Mouse (Mus musculus) midbrain, embryonic 15.5 days (tissue): ENCODE results near the gene Sirt7. TPM values are rescaled to one million over a fixed set of nuclear protein-coding genes. Genes with fewer than 3 reads are reported as not detected.

ENCODE experiments used
- ATAC-seq: fragments of 200-750 bp; cut with Nextera tagmentation; replicated peaks from 2 replicates; pipeline ENCODE4 v1.8.0; 2017; ENCODE audit warnings: moderate TSS enrichment
- H3K27ac ChIP-seq: fragments of 300-500 bp; sonication (generic); 2 replicates; pipeline ENCODE4 v1.5.1; 2015; ENCODE audit warnings: mild to moderate bottlenecking, inconsistent platforms
- H3K27me3 ChIP-seq: fragments of 300-500 bp; sonication (generic); replicated peaks from 2 replicates; pipeline ENCODE4 v1.6.1; 2015; ENCODE audit warnings: inconsistent platforms
- H3K36me3 ChIP-seq: fragments of 300-500 bp; sonication (generic); replicated peaks from 2 replicates; pipeline ENCODE4 v1.6.1; 2015; ENCODE audit warnings: inconsistent platforms
- H3K4me1 ChIP-seq: fragments of 300-500 bp; sonication (generic); 2 replicates; pipeline ENCODE4 v1.6.1; 2015; ENCODE audit warnings: inconsistent platforms
- H3K4me2 ChIP-seq: fragments of 300-500 bp; sonication (generic); 2 replicates; pipeline ENCODE4 v1.6.1; 2015; ENCODE audit warnings: inconsistent platforms, mild to moderate bottlenecking, moderate library complexity
- H3K4me3 ChIP-seq: fragments of 300-500 bp; sonication (generic); 2 replicates; pipeline ENCODE4 v1.5.1; 2015; ENCODE audit warnings: mild to moderate bottlenecking, inconsistent platforms
- H3K9ac ChIP-seq: fragments of 300-500 bp; sonication (generic); 2 replicates; pipeline ENCODE4 v1.6.1; 2015; ENCODE audit warnings: mild to moderate bottlenecking, inconsistent platforms
- H3K9me3 ChIP-seq: fragments of 300-500 bp; sonication (generic); 2 replicates; pipeline ENCODE4 v1.6.1; 2016; ENCODE audit warnings: inconsistent platforms
- WGBS: fragments of 180-500 bp; shearing (Covaris S2); methylation state at CpG from one replicate; pipeline ENCODE4 v1.1.7; 2015; ENCODE audit warnings: mixed read lengths; 5-methylcytosine and 5-hydroxymethylcytosine counted together
- polyA plus RNA-seq: library from polyadenylated mRNA; unstranded; fragments of >200 nt; fragmentation: Nextera tagmentation; extraction: Ambion mirVana; gene quantifications from 2 replicates; pipeline ENCODE4 v1.2.1, GENCODE M21; 2015

Sirt7 gene
- polyA plus RNA-seq: 45.8 and 48.2 TPM in 2 replicates

DNA sequence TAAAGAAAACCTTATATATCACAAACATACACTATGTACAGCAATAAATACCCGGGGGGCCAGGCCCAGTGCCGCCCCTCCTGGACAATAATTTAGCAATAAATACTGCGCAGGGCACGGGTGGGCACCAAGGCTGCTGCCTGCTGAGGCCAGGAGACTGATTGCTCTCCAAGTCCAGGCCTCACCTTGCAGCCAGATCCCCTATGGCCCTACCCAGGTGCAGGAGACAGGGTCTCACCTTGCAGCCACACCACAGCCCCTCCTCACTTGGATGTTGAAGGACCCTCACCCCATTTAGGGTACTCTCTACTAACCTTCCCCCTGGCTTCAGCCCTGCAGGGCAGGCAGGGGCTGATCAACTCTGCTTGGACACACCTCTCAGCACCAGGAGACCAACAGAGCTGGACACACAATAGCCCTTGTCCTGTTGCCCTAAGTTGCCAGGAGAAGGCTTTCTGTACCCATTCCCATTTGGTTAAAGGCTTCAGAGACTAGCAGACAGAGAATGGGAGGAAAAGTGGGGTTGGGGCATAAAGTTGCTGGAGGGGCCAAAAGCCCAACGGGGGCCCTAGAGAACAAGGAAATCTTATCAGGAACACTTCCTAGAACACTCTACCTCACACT is at the start of gene Sirt7:
Gene Sirt7, minus strand, starts transcription at position 89 of the 624 bp plus-strand sequence.
- ATAC-seq: peak; percentile 54
- H3K4me3 ChIP-seq: peak within 1 kb of the TSS; percentile 88
- H3K4me2 ChIP-seq: peak within 1 kb of the TSS; percentile 99
- no peaks in the 10 kb centered on the region for H3K9me3 ChIP-seq
- H3K4me1 ChIP-seq: peaks cover 29% of the 10 kb centered on the region
- peak within 1 kb of the TSS; percentile 77 for H3K27ac ChIP-seq
- H3K9ac ChIP-seq: peak within 1 kb of the TSS; percentile 74
- H3K36me3 ChIP-seq: peaks cover 31% of the 10 kb centered on the region
- H3K27me3 ChIP-seq: no peaks in the 10 kb centered on the region
- WGBS: 25% methylated on average over 5 of the region's 5 CpGs

DNA sequence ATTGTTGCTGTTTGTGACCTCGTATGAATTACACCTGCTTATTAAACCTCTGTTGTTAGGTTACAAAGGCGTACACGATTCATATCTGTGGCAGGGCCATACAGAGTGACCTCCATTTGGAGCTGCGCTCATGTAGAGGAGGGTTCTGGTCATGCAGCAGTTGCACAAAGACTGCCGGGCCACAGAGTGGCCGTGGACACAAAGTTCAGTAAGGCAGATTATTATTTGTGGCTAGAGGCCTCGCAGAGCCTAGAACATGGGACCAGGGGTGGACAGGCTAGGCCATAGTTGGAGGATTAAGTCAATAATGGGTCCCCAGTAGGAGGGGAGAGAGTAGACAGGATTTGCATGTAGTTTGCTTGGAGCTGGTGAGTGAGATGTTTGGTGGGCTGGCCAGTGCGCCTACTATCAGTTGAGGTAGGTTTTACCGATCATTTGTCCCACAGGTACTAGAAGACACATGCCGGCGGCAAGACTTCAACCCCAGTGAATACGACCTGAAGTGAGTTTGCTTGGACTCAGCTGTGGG is 48.6 kb upstream of the Sirt7 start:
- peak overlapping the region; percentile 66 for H3K4me2 ChIP-seq
- no peaks in the 10 kb centered on the region for H3K27me3 ChIP-seq
- no peaks in the 10 kb centered on the region; the same call in 1 of the 2 replicates for H3K36me3 ChIP-seq
- H3K4me1 ChIP-seq: peaks cover 17% of the 10 kb centered on the region
- peak overlapping the region; percentile 94 for H3K27ac ChIP-seq
- peak; percentile 59 for ATAC-seq
- 31% methylated on average over 12 of the region's 12 CpGs for WGBS
- no peaks in the 10 kb centered on the region for H3K9me3 ChIP-seq
- H3K4me3 ChIP-seq: peak overlapping the region; percentile 79
- H3K9ac ChIP-seq: peak overlapping the region; percentile 67

DNA sequence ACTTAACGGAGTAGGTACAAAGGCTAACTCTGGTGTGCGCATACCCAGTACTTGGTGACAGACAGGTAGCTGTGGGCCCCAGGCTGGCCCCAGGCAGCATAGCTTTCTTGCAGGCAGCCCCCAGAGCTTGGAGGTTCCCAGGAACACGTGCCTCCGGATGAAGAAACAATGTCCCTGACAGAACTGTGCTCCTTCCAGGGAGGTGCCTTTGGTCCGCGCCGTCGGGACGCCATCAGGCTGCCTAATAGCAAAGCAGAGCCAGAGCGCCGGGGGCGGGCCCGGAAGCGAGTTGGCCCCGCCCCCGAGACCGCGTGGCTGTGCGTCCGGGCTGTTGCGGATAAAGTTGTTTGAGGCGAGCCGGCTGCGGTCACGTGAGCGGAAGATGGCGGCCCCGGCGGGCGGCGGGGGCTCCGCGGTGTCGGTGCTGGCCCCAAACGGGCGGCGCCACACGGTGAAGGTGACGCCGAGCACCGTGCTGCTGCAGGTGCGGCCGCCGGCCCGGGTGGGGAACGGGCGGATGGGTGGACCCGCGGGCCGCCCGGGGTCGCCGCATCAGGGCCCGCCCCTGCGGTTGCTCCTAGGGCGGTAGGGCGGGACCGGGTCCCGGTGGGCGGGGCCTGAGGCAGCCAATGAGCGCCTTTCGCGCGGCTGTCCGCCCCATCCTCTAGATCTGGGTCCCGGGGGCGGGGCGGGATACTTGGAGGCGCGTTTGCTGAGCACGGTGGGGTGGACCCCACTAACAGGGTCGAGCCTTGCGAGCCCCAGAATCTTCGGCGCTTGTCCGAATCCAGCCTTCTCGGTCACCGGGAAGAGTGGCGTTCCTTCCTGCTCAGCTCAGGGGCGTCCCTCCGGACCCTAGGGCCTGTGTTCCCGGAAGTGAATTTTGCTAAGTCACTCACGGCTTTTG is 47.9 kb upstream of the Sirt7 start, which contains the start of gene Aspscr1:
Gene Aspscr1, plus strand, starts transcription at position 287 of the 907 bp plus-strand sequence.
- H3K4me2 ChIP-seq: peak within 1 kb of the TSS; percentile 66
- H3K9me3 ChIP-seq: no peaks in the 10 kb centered on the region
- peak; percentile 96 for ATAC-seq
- H3K9ac ChIP-seq: peak within 1 kb of the TSS; percentile 67
- H3K4me3 ChIP-seq: peak within 1 kb of the TSS; percentile 79
- peaks cover 17% of the 10 kb centered on the region for H3K4me1 ChIP-seq
- no peaks in the 10 kb centered on the region; the same call in 1 of the 2 replicates for H3K36me3 ChIP-seq
- peak within 1 kb of the TSS; percentile 94 for H3K27ac ChIP-seq
- WGBS: under 1% methylated on average over 83 of the region's 83 CpGs
- no peaks in the 10 kb centered on the region for H3K27me3 ChIP-seq

DNA sequence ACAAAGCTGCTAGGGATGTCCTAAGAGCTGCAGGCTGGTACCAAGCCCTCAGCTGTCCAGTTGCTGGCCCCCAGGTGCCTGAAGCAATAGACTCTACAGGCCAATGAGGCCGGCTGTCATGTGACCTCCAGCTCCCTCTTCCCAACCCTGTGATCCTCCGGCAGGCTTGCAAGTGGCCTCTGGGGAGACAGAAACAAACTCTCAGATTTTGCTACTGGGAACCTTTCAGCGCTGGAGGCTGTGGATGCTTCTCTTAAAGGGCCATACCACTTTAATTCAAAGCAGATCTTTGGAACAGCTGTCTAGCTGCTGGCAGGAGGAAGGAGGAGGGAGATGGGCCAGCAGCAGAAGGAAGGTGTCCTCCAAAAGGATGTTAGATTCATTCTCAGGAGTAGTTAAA is 41.6 kb upstream of the Sirt7 start:
- no peaks in the 10 kb centered on the region for H3K4me1 ChIP-seq
- peaks cover 29% of the 10 kb centered on the region for H3K27me3 ChIP-seq
- H3K4me3 ChIP-seq: no peak overlapping the region
- H3K36me3 ChIP-seq: no peaks in the 10 kb centered on the region
- no peaks in the 10 kb centered on the region for H3K9me3 ChIP-seq
- WGBS: 10% methylated on average over 3 of the region's 3 CpGs
- no peak overlapping the region for H3K4me2 ChIP-seq
- no peak for ATAC-seq
- H3K27ac ChIP-seq: no peak overlapping the region
- H3K9ac ChIP-seq: no peak overlapping the region

DNA sequence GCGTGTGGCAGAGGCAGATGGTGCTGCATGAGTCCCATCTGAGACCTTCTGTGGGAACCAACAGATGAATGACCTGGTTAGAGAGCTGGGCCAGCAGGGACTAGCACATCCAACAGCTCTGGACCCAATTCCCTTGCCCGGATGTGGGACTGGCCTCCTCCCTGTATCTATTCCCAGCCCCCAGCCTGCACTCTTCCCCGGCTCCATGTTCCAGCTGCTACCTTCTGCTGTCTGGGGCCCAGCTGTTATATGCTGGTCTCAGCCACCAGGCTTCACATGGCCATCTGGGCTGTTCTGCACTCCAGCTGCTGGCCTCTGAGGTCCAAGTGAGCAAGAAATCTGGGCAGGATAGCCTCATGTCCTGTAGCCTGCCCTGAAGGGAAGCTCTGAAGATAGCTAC is 40.4 kb upstream of the Sirt7 start:
- Histone ChIP-seq H3K4me1 (peaks cover 11% of the 10 kb centered on the region), H3K27ac (no peak overlapping the region), H3K9ac (no peak overlapping the region), H3K9me3 (no peaks in the 10 kb centered on the region), H3K36me3 (no peaks in the 10 kb centered on the region), H3K4me3 (no peak overlapping the region), H3K27me3 (peaks cover 41% of the 10 kb centered on the region), H3K4me2 (no peak overlapping the region)
- 83% methylated on average over 3 of the region's 3 CpGs for WGBS
- no peak for ATAC-seq

DNA sequence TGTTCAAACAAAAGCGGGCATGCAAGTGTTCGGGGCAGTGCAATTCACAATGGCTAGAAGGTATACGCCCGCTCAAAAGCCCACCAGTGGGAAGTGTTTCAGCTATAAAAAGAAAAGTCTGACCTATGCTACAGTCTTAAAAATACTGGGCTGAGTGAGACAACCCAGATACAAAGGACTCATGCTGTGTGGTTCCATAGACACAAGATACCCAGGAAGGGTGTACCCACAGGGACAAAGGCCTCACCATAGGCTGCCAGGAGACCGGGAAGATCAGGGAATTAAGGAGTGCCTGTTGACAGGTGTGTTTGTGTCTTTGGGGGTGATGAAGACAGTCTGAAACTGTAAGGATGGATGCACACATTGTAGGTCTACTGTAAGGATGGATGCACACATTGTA is 38.7 kb upstream of the Sirt7 start:
- Histone ChIP-seq H3K4me3 (no peak overlapping the region), H3K36me3 (no peaks in the 10 kb centered on the region), H3K4me2 (no peak overlapping the region), H3K9ac (no peak overlapping the region), H3K4me1 (peaks cover 22% of the 10 kb centered on the region), H3K9me3 (no peaks in the 10 kb centered on the region), H3K27ac (no peak overlapping the region), H3K27me3 (peaks cover 58% of the 10 kb centered on the region)
- ATAC-seq: no peak
- 56% methylated on average over 5 of the region's 5 CpGs for WGBS

DNA sequence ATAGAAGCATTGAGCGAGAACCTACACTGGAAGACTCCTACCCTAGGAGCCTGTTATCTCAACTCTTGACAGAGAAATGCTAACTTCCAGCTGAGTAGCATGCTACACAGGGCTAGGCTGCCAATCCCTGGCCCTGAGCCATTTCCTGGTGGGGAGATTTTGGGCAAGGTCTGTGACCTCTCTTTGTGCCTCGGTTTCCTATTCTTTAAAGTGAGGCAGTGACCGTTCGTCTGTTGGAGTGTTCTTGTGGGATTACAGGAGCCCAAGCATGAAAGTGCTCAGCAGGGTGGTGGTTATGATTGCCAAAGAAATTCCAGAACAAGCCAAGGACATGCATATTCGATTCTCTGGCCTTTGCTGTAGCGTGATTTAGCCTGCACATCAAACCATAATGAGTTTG is 37.7 kb upstream of the Sirt7 start:
- H3K4me1 ChIP-seq: peaks cover 22% of the 10 kb centered on the region
- peaks cover 67% of the 10 kb centered on the region for H3K27me3 ChIP-seq
- no peak overlapping the region for H3K9ac ChIP-seq
- WGBS: 22% methylated on average over 6 of the region's 6 CpGs
- no peak for ATAC-seq
- H3K9me3 ChIP-seq: no peaks in the 10 kb centered on the region
- no peak overlapping the region for H3K27ac ChIP-seq
- no peaks in the 10 kb centered on the region for H3K36me3 ChIP-seq
- no peak overlapping the region for H3K4me3 ChIP-seq
- no peak overlapping the region for H3K4me2 ChIP-seq

DNA sequence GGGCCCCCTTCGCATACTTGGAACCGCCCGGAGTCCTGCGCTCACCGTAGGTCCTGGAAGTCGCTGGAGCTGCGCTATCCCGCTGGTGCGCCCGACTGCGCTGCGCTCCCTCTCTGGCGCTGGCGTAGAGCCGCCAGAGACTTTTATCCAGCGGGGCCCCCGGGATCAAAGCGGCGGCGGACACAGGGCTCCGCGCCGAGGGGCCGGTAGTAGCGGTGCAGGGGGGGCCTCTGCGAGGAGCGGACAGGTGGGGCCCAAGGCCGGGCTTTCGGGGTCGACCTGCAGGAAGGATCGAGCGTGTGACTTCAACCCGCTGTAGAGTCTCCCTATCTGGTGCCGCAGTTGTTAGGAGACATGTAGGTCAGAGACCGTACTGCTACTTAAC is 36.0 kb upstream of the Sirt7 start, which contains the start of gene Notum:
Gene Notum, minus strand, starts transcription at position 100 of the 385 bp plus-strand sequence.
- H3K27me3 ChIP-seq: peaks cover 84% of the 10 kb centered on the region
- H3K9me3 ChIP-seq: no peaks in the 10 kb centered on the region
- peak within 1 kb of the TSS; percentile 34 for H3K4me3 ChIP-seq
- ATAC-seq: no peak
- H3K27ac ChIP-seq: no peak within 1 kb of the TSS
- no peak within 1 kb of the TSS for H3K9ac ChIP-seq
- peaks cover 22% of the 10 kb centered on the region for H3K4me1 ChIP-seq
- no peaks in the 10 kb centered on the region for H3K36me3 ChIP-seq
- 1% methylated on average over 35 of the region's 35 CpGs for WGBS
- H3K4me2 ChIP-seq: peak within 1 kb of the TSS; percentile 49

DNA sequence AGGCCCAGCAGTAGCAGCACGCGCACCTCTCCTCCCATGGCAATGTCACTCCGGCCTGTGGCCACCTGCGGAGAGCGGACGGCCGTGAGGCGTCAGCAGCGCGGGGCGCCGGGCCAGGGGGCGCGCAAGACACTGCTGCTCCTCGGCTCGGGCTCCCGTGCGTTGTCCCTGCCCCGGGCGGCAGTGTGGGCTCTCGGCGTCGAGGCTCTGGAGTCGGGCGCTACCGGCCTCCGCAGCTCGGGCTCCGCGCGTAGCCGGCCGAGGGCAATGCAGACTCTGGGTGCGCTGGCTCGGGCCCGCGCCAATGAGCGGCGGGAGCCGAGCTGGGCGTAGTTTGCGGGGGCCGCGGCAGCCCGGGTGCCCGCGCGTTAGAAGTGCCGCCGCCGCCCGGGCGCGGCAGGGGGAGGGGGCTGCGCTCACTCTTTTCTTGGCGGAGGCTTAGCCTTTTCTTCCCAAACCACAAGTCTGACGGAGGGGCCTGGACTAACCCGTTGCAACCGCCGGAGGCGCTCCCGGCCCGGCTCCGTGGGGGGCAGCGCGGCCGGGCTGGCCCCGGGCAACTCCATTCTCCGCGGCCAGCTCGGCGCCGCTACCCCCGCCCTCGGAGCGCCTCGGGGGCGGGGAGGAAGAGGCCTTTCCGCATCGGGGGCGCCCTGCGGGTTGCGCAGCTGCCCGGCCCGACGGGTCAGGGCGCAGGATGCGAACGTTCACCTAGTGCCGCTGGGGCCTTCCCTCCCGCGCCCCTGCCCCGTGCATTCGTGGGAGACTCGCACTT is 35.4 kb upstream of the Sirt7 start:
- peak overlapping the region; percentile 49 for H3K4me2 ChIP-seq
- no peaks in the 10 kb centered on the region for H3K9me3 ChIP-seq
- under 1% methylated on average over 80 of the region's 95 CpGs for WGBS
- H3K36me3 ChIP-seq: no peaks in the 10 kb centered on the region
- no peak for ATAC-seq
- H3K27ac ChIP-seq: no peak overlapping the region
- H3K9ac ChIP-seq: no peak overlapping the region
- H3K27me3 ChIP-seq: peaks cover 84% of the 10 kb centered on the region
- peaks cover 22% of the 10 kb centered on the region for H3K4me1 ChIP-seq
- peak overlapping the region; percentile 34 for H3K4me3 ChIP-seq

DNA sequence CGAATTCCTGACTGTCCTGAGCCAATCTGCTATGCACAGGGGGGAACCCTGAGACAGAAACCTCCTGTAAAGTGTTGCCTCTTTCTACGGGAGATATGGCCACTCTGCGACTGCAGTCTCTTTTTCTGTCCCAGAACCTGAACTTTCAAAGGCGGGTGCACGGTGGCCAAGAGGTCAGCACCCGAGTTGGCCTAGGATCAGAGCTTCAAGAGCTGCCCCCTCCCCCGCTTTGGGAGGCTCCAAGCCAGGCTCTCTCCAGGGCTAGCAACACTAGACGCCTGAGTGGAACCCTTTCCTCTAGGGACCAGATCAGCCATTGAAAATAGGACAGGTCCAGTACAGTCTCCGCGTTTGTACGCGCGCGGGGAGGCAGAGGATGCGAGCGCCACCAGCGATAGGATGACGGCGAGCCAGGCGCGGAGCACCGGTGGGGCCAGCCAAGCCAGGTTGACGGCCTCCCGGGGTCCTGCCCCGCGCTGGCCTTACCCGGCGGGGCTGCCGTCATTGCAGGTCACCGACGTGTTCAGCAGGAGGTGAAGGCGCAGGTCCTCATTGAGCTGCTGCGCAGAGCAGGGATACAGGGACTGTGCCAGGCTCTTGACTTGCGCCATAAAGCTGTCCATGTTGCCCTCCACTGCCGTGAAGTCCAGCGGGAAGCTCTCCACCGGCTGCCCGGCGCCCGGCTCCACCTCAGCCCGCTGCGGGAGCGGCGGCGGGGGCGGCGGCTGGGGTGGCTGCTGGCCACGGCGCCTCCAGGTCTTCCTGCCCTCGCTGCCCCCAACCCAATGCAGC is 34.7 kb upstream of the Sirt7 start:
- H3K4me1 ChIP-seq: peaks cover 22% of the 10 kb centered on the region
- H3K9me3 ChIP-seq: no peaks in the 10 kb centered on the region
- peak overlapping the region; percentile 34 for H3K4me3 ChIP-seq
- H3K9ac ChIP-seq: no peak overlapping the region
- no peak for ATAC-seq
- peak overlapping the region; percentile 49 for H3K4me2 ChIP-seq
- peaks cover 83% of the 10 kb centered on the region for H3K27me3 ChIP-seq
- no peak overlapping the region for H3K27ac ChIP-seq
- 3% methylated on average over 50 of the region's 50 CpGs for WGBS
- no peaks in the 10 kb centered on the region for H3K36me3 ChIP-seq

DNA sequence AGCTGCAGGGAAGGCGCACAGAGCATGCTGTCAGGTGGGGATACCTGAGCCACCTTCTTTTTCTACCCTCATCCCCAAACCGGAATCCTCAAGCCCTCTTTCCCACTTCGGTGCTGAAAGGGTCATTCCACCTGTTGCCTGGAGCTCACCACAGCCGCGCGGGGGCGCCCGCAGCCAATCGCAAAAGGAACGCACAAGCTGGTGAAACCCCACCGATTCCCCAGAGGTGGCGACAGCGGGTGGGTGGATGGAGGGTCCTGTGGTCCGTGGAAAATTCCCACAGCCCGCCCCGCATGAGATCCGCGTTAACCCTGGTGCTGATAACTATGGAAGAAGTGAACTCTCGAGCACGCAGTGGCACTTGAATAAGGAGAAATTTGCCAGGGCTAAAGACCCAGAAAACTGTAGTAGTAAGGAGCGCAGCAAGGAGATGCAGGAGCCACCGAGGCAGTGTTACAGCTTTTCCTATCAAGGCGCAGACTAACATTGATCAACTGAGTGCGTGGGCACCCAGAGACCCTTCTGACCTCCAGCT is 33.9 kb upstream of the Sirt7 start:
- Histone ChIP-seq H3K27me3 (peaks cover 81% of the 10 kb centered on the region), H3K4me2 (no peak overlapping the region), H3K4me3 (no peak overlapping the region), H3K9me3 (no peaks in the 10 kb centered on the region), H3K4me1 (peaks cover 22% of the 10 kb centered on the region), H3K27ac (no peak overlapping the region), H3K36me3 (no peaks in the 10 kb centered on the region), H3K9ac (no peak overlapping the region)
- no peak for ATAC-seq
- 2% methylated on average over 24 of the region's 24 CpGs for WGBS
